ENCODE assay signal across 31 mouse cellular contexts in genomic region chrX:143627767-143628166, GRCm38 (mm10).
DNase-seq lines count a peak whose midpoint lies in the region; ATAC-seq and TF ChIP-seq lines count a peak whose summit lies in the region.
"Had no signal": no experiment of that assay in that cellular context is flagged by ENCODE, and none has a peak within 500 bp of the region (broad histone marks: within the 10 kb centered on the region; RNA-seq: fewer than 3 reads in every experiment).

No protein-coding gene starts in this region.

- H3K4me1 ChIP-seq in midbrain, embryonic 11.5 days (ENCODE audit: control insufficient read depth, insufficient read depth, low read length) = no peaks in the 10 kb centered on the region
- H3K4me1 ChIP-seq: heart, embryonic 13.5 days; limb, embryonic 10.5 days; limb, embryonic 15.5 days; liver, embryonic 13.5 days; megakaryocyte, embryonic 14.5 days; midbrain, embryonic 13.5 days had no signal

- no peak overlapping the region for H3K4me2 ChIP-seq in midbrain, embryonic 11.5 days
- H3K4me2 ChIP-seq: heart, embryonic 13.5 days; hindbrain, embryonic 14.5 days; limb, embryonic 15.5 days; liver, embryonic 13.5 days; midbrain, embryonic 13.5 days had no signal

- H3K27me3 ChIP-seq in midbrain, embryonic 11.5 days (ENCODE audit: control insufficient read depth, insufficient read depth, low read length) = peaks cover 5% of the 10 kb centered on the region
- H3K27me3 ChIP-seq: CH12.LX; heart, embryonic 13.5 days; liver, embryonic 13.5 days had no signal

- TF ChIP-seq CTCF in layer of hippocampus, adult 2 months (conservative IDR thresholded peaks at IDR 0.05) = no peak

- no peak overlapping the region for H3K4me3 ChIP-seq in layer of hippocampus, adult 2 months
- H3K4me3 ChIP-seq in midbrain, embryonic 11.5 days (ENCODE audit: low read depth, low read length) = no peak overlapping the region
- H3K4me3 ChIP-seq: heart, embryonic 13.5 days; limb, embryonic 10.5 days; limb, embryonic 15.5 days; liver, embryonic 13.5 days; megakaryocyte, embryonic 14.5 days; midbrain, embryonic 13.5 days had no signal

- H3K36me3 ChIP-seq in midbrain, embryonic 11.5 days (ENCODE audit: control insufficient read depth, insufficient read depth, low read length) = no peaks in the 10 kb centered on the region
- H3K36me3 ChIP-seq: heart, embryonic 13.5 days; limb, embryonic 10.5 days; limb, embryonic 15.5 days; liver, embryonic 13.5 days; midbrain, embryonic 13.5 days had no signal

- ATAC-seq in frontal cortex, adult (ENCODE audit: low TSS enrichment) = peak; percentile 69
- ATAC-seq in midbrain, embryonic 11.5 days (ENCODE audit: low FRiP score) = no peak
- ATAC-seq: intestine, postnatal 0 days; lung, postnatal 0 days; midbrain, embryonic 13.5 days had no signal

- peak overlapping the region; percentile 55; the same call in 1 of the 2 replicates for H3K27ac ChIP-seq in layer of hippocampus, adult 2 months
- no peak overlapping the region for H3K27ac ChIP-seq in midbrain, embryonic 11.5 days (ENCODE audit: low read depth, low read length)
- H3K27ac ChIP-seq: heart, embryonic 13.5 days; hindbrain, embryonic 14.5 days; limb, embryonic 10.5 days; limb, embryonic 15.5 days; liver, embryonic 13.5 days; midbrain, embryonic 13.5 days had no signal

- H3K9me3 ChIP-seq in midbrain, embryonic 11.5 days (ENCODE audit: control insufficient read depth, low read length) = no peaks in the 10 kb centered on the region
- H3K9me3 ChIP-seq: heart, embryonic 13.5 days; limb, embryonic 10.5 days; limb, embryonic 15.5 days; liver, embryonic 13.5 days; megakaryocyte, embryonic 14.5 days; midbrain, embryonic 13.5 days had no signal

- peak; percentile 4 to 23 for DNase-seq in cerebellum, postnatal 10 days
- no peak for DNase-seq in cerebellum, adult 9-11 months
- DNase-seq in frontal cortex, postnatal 14 days (ENCODE audit: low spot score in 2 of 2) = no peak
- DNase-seq in brain, adult 2 months (ENCODE audit: low read depth, low spot score) = peak; percentile 35
- DNase-seq in layer of hippocampus, adult 2 months (ENCODE audit: low spot score in 2 of 2) = no peak
- DNase-seq in urinary bladder, adult 18-20 months (ENCODE audit: low spot score in 2 of 2) = no peak
- no peak for DNase-seq in midbrain, embryonic 11.5 days (ENCODE audit: low spot score, missing footprints)
- DNase-seq: adrenal gland, adult 8-10 months; cerebellum, adult 11-12 months; cerebellum, postnatal 36 days; gastrocnemius, postnatal 10 days; heart, postnatal 10 days; kidney, adult 9 months; kidney, postnatal 25 days; liver, embryonic 13.5 days; lung, adult 18-20 months; lung, postnatal 4 days; retina, postnatal 1 day; right cerebral cortex, postnatal 4 days; thymus, adult 2 months; thymus, postnatal 36 days had no signal

- WGBS in midbrain, embryonic 11.5 days = 87% methylated on average over 5 of the region's 5 CpGs

- H3K9ac ChIP-seq in midbrain, embryonic 11.5 days (ENCODE audit: low read length) = no peak overlapping the region
- H3K9ac ChIP-seq: heart, embryonic 13.5 days; hindbrain, embryonic 14.5 days; limb, embryonic 15.5 days; liver, embryonic 13.5 days; midbrain, embryonic 13.5 days had no signal

Comparison
In these comparisons a context has a peak if more than half of its experiments do, and no peak if none do; other contexts are left out.
1. DNase-seq: peak in cerebellum, postnatal 10 days (2 of 2) and brain, adult 2 months (single experiment); none in cerebellum, adult 9-11 months (single experiment), frontal cortex, postnatal 14 days (0 of 2), layer of hippocampus, adult 2 months (0 of 2), urinary bladder, adult 18-20 months (0 of 2) and midbrain, embryonic 11.5 days (single experiment).